Mouse (Mus musculus): ENCODE measurements around the gene Sh3bp4. TPM values are rescaled to one million over a fixed set of nuclear protein-coding genes. Genes with fewer than 3 reads are reported as not detected.
A peak's percentile ranks its signal among the peaks of the same experiment; 100 is the strongest.

Gene Sh3bp4
- polyA plus RNA-seq, 1 experiment from 2014 or later: 27.8 TPM

- no peaks in the 10 kb centered on the region for H3K4me1 ChIP-seq (replicated peaks; ENCODE audit: control insufficient read depth, insufficient read depth, low read length)
- no peak overlapping the region for H3K4me2 ChIP-seq (ENCODE audit: low read depth, low read length)
- no peak overlapping the region for H3K9ac ChIP-seq (ENCODE audit: low read length)
- H3K9me3 ChIP-seq (ENCODE audit: control insufficient read depth, low read length): no peaks in the 10 kb centered on the region
- H3K27me3 ChIP-seq (ENCODE audit: control insufficient read depth, insufficient read depth, low read depth, low read length): no peaks in the 10 kb centered on the region
- WGBS: 46% methylated on average over 2 of the region's 2 CpGs
- no peak overlapping the region for H3K4me3 ChIP-seq (ENCODE audit: low read length)
- H3K36me3 ChIP-seq (ENCODE audit: control insufficient read depth, insufficient read depth, low read length): no peaks in the 10 kb centered on the region
- H3K27ac ChIP-seq (ENCODE audit: low read length): no peak overlapping the region
- ATAC-seq (ENCODE audit: low read depth): no peak
Measured at GRCm38 (mm10) chr1:89039836-89040235, 30.4 kb upstream of the Sh3bp4 start.

DNA sequence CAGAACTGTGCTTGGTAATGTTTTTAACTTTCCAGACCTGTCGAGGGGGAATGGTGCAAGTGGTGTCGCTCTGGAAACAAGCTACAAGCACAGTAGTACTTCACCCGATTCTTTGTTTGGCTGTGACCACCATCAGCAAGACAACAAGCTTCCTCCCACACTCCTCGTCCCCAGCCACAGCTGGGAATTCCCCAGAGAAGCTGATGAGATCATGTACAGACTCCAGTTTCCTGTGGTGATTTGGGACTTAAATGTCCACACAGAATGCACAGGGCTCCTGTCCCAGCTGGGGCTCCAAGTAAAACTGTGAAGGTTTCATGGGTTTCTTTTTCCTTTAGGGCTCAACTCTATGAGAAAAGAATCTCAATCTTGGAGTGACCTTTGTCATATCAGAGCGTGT is 28.9 kb upstream of the Sh3bp4 start:
- Histone ChIP-seq H3K27ac (ENCODE audit: low read length) (peak overlapping the region; percentile 10; the same call in 1 of the 2 replicates), H3K36me3 (ENCODE audit: control insufficient read depth, insufficient read depth, low read length) (no peaks in the 10 kb centered on the region), H3K9me3 (ENCODE audit: control insufficient read depth, low read length) (no peaks in the 10 kb centered on the region), H3K4me1 (replicated peaks; ENCODE audit: control insufficient read depth, insufficient read depth, low read length) (no peaks in the 10 kb centered on the region), H3K9ac (ENCODE audit: low read length) (no peak overlapping the region), H3K27me3 (ENCODE audit: control insufficient read depth, insufficient read depth, low read depth, low read length) (no peaks in the 10 kb centered on the region), H3K4me2 (ENCODE audit: low read depth, low read length) (no peak overlapping the region), H3K4me3 (ENCODE audit: low read length) (no peak overlapping the region)
- 46% methylated on average over 5 of the region's 5 CpGs for WGBS
- peak; percentile 60; the same call in 1 of the 2 replicates for ATAC-seq (ENCODE audit: low read depth)

DNA sequence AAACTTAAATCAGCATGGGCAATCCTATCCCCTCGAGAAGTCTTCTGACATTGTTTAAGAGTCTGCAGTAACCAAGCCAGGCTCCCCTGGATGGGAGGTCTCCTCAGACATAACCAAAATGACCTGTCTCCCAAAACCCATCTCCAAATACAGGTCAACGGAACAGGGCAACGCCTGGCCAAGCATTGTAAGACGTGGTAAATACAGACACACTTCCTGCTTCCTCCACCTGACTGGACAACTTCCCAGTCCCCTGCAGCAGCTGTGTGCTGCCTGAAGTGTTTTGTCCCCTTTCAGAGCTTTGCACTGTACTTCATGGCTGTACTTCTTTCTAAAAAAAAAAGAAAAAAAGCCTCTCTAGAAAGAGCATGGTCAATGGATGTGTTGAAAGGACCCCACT is 28.1 kb upstream of the Sh3bp4 start:
- Histone ChIP-seq H3K9me3 (ENCODE audit: control insufficient read depth, low read length) (no peaks in the 10 kb centered on the region), H3K9ac (ENCODE audit: low read length) (no peak overlapping the region), H3K4me3 (ENCODE audit: low read length) (no peak overlapping the region), H3K4me1 (replicated peaks; ENCODE audit: control insufficient read depth, insufficient read depth, low read length) (no peaks in the 10 kb centered on the region), H3K4me2 (ENCODE audit: low read depth, low read length) (no peak overlapping the region), H3K36me3 (ENCODE audit: control insufficient read depth, insufficient read depth, low read length) (no peaks in the 10 kb centered on the region), H3K27me3 (ENCODE audit: control insufficient read depth, insufficient read depth, low read depth, low read length) (no peaks in the 10 kb centered on the region), H3K27ac (ENCODE audit: low read length) (peak overlapping the region; percentile 19; the same call in 1 of the 2 replicates)
- ATAC-seq (ENCODE audit: low read depth): no peak
- 65% methylated on average over 4 of the region's 4 CpGs for WGBS

GRCm38 (mm10) chr1:89042956-89043355 is 27.3 kb upstream of the Sh3bp4 start:
- no peaks in the 10 kb centered on the region for H3K4me1 ChIP-seq (replicated peaks; ENCODE audit: control insufficient read depth, insufficient read depth, low read length)
- H3K27me3 ChIP-seq (ENCODE audit: control insufficient read depth, insufficient read depth, low read depth, low read length): no peaks in the 10 kb centered on the region
- no peak overlapping the region for H3K4me2 ChIP-seq (ENCODE audit: low read depth, low read length)
- ATAC-seq (ENCODE audit: low read depth): no peak
- H3K9ac ChIP-seq (ENCODE audit: low read length): no peak overlapping the region
- no peaks in the 10 kb centered on the region for H3K9me3 ChIP-seq (ENCODE audit: control insufficient read depth, low read length)
- H3K4me3 ChIP-seq (ENCODE audit: low read length): no peak overlapping the region
- H3K27ac ChIP-seq (ENCODE audit: low read length): peak overlapping the region; percentile 19; the same call in 1 of the 2 replicates
- no peaks in the 10 kb centered on the region for H3K36me3 ChIP-seq (ENCODE audit: control insufficient read depth, insufficient read depth, low read length)
- WGBS: 75% methylated on average over 10 of the region's 10 CpGs

DNA sequence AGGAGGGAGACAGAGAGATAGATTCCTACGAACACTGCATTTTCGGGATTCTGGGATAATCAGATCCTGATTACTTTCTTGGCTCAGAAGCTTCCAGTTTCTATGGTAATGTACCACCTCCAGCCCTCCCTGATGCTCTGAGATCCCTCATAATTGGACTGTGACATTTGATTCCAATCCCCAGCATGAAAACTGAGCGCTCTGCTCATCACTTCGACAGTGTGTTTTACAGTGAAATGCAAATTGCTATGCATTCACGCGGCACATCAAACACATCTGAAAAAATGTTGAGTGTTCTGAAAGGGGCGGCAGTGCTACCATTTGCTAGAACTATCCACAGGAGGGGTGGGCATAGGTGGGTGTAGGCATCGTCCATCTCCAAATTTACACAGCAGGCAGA is 24.8 kb upstream of the Sh3bp4 start:
- no peaks in the 10 kb centered on the region for H3K27me3 ChIP-seq (ENCODE audit: control insufficient read depth, insufficient read depth, low read depth, low read length)
- no peaks in the 10 kb centered on the region for H3K4me1 ChIP-seq (replicated peaks; ENCODE audit: control insufficient read depth, insufficient read depth, low read length)

GRCm38 (mm10) chr1:89049506-89049905 is 20.7 kb upstream of the Sh3bp4 start:
- Histone ChIP-seq H3K9me3 (ENCODE audit: control insufficient read depth, low read length) (no peaks in the 10 kb centered on the region), H3K4me1 (replicated peaks; ENCODE audit: control insufficient read depth, insufficient read depth, low read length) (no peaks in the 10 kb centered on the region), H3K4me3 (ENCODE audit: low read length) (no peak overlapping the region), H3K27me3 (ENCODE audit: control insufficient read depth, insufficient read depth, low read depth, low read length) (no peaks in the 10 kb centered on the region), H3K4me2 (ENCODE audit: low read depth, low read length) (no peak overlapping the region), H3K27ac (ENCODE audit: low read length) (no peak overlapping the region), H3K9ac (ENCODE audit: low read length) (no peak overlapping the region), H3K36me3 (ENCODE audit: control insufficient read depth, insufficient read depth, low read length) (no peaks in the 10 kb centered on the region)
- 83% methylated on average over 4 of the region's 4 CpGs for WGBS
- no peak for ATAC-seq (ENCODE audit: low read depth)

More for the DNA sequence above, 24.8 kb upstream of the Sh3bp4 start:
- 86% methylated on average over 8 of the region's 8 CpGs for whole genome bisulfite sequencing
- Histone ChIP-seq H3K4me3 (ENCODE audit: low read length) (no peak overlapping the region), H3K36me3 (ENCODE audit: control insufficient read depth, insufficient read depth, low read length) (no peaks in the 10 kb centered on the region), H3K4me2 (ENCODE audit: low read depth, low read length) (no peak overlapping the region), H3K9me3 (ENCODE audit: control insufficient read depth, low read length) (no peaks in the 10 kb centered on the region), H3K9ac (ENCODE audit: low read length) (no peak overlapping the region), H3K27ac (ENCODE audit: low read length) (no peak overlapping the region)
- ATAC-seq (ENCODE audit: low read depth): no peak

DNA sequence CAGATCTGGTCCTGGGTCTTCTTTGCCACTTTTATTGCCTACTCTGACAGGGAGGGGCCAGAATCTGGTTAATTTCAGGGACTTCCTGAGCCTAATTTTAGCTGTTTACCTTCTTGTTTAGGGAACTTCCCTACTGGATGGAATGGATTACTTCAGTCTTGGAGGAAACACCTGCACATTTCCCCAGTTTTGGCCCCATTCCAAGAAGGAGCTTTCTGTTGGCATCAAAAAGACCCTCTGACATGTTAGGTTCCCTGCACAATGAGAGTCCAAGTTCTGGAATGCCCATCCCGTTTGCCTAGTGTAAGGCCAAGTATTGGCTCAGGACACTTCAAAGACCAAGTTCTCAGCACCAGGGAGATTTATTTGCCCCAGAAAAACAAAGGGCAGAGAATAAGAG is 14.0 kb upstream of the Sh3bp4 start:
- peaks cover 2% of the 10 kb centered on the region; the same call in 1 of the 2 replicates for H3K9me3 ChIP-seq (ENCODE audit: control insufficient read depth, low read length)
- 30% methylated on average over 1 of the region's 1 CpGs for WGBS
- no peak overlapping the region for H3K4me2 ChIP-seq (ENCODE audit: low read depth, low read length)
- H3K4me3 ChIP-seq (ENCODE audit: low read length): no peak overlapping the region
- H3K4me1 ChIP-seq (replicated peaks; ENCODE audit: control insufficient read depth, insufficient read depth, low read length): no peaks in the 10 kb centered on the region
- no peak for ATAC-seq (ENCODE audit: low read depth)
- no peak overlapping the region for H3K9ac ChIP-seq (ENCODE audit: low read length)
- no peak overlapping the region for H3K27ac ChIP-seq (ENCODE audit: low read length)
- H3K27me3 ChIP-seq (ENCODE audit: control insufficient read depth, insufficient read depth, low read depth, low read length): no peaks in the 10 kb centered on the region
- H3K36me3 ChIP-seq (ENCODE audit: control insufficient read depth, insufficient read depth, low read length): no peaks in the 10 kb centered on the region

GRCm38 (mm10) chr1:89057430-89057829 is 12.8 kb upstream of the Sh3bp4 start:
- Histone ChIP-seq H3K27ac (ENCODE audit: low read length) (no peak overlapping the region; the same call in 1 of the 2 replicates), H3K4me1 (replicated peaks; ENCODE audit: control insufficient read depth, insufficient read depth, low read length) (no peaks in the 10 kb centered on the region), H3K9ac (ENCODE audit: low read length) (no peak overlapping the region), H3K9me3 (ENCODE audit: control insufficient read depth, low read length) (peaks cover 5% of the 10 kb centered on the region; the same call in 1 of the 2 replicates), H3K4me3 (ENCODE audit: low read length) (no peak overlapping the region), H3K4me2 (ENCODE audit: low read depth, low read length) (no peak overlapping the region), H3K36me3 (ENCODE audit: control insufficient read depth, insufficient read depth, low read length) (no peaks in the 10 kb centered on the region), H3K27me3 (ENCODE audit: control insufficient read depth, insufficient read depth, low read depth, low read length) (no peaks in the 10 kb centered on the region)
- 45% methylated on average over 3 of the region's 3 CpGs for WGBS
- peak; percentile 34; the same call in 1 of the 2 replicates for ATAC-seq (ENCODE audit: low read depth)

DNA sequence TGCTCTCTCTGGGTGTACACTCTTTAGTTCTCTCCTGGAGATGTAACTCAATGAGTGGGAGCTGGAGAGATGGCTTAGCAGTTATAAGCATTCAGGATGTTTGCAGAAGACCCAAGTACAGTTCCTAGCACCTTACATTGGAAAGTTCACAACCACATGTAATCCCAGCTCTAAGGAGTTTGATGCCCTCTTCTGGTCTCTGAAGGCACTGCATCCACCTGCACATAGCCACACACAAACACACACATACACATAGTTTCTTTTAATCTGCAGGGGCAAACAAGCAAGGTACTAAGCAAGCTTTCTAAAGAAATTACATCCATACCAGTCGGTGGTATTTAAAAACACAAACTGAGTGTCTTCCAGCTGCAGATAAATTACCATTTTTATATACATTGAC is 12.2 kb upstream of the Sh3bp4 start:
- WGBS: 89% methylated on average over 1 of the region's 1 CpGs
- Histone ChIP-seq H3K4me1 (replicated peaks; ENCODE audit: control insufficient read depth, insufficient read depth, low read length) (no peaks in the 10 kb centered on the region), H3K27me3 (ENCODE audit: control insufficient read depth, insufficient read depth, low read depth, low read length) (no peaks in the 10 kb centered on the region), H3K9ac (ENCODE audit: low read length) (no peak overlapping the region), H3K27ac (ENCODE audit: low read length) (no peak overlapping the region; the same call in 1 of the 2 replicates), H3K36me3 (ENCODE audit: control insufficient read depth, insufficient read depth, low read length) (no peaks in the 10 kb centered on the region), H3K4me3 (ENCODE audit: low read length) (no peak overlapping the region), H3K9me3 (ENCODE audit: control insufficient read depth, low read length) (peaks cover 5% of the 10 kb centered on the region; the same call in 1 of the 2 replicates), H3K4me2 (ENCODE audit: low read depth, low read length) (no peak overlapping the region)
- no peak for ATAC-seq (ENCODE audit: low read depth)

- no peak overlapping the region for H3K27ac ChIP-seq (ENCODE audit: low read length)
- no peak overlapping the region for H3K4me3 ChIP-seq (ENCODE audit: low read length)
- 56% methylated on average over 4 of the region's 4 CpGs for WGBS
- ATAC-seq (ENCODE audit: low read depth): peak; percentile 31; the same call in 1 of the 2 replicates
- no peaks in the 10 kb centered on the region for H3K36me3 ChIP-seq (ENCODE audit: control insufficient read depth, insufficient read depth, low read length)
- H3K4me2 ChIP-seq (ENCODE audit: low read depth, low read length): no peak overlapping the region
- peaks cover 5% of the 10 kb centered on the region; the same call in 1 of the 2 replicates for H3K9me3 ChIP-seq (ENCODE audit: control insufficient read depth, low read length)
- no peak overlapping the region for H3K9ac ChIP-seq (ENCODE audit: low read length)
- H3K27me3 ChIP-seq (ENCODE audit: control insufficient read depth, insufficient read depth, low read depth, low read length): no peaks in the 10 kb centered on the region
- H3K4me1 ChIP-seq (replicated peaks; ENCODE audit: control insufficient read depth, insufficient read depth, low read length): no peaks in the 10 kb centered on the region
Measured at GRCm38 (mm10) chr1:89062977-89063376, 7.2 kb upstream of the Sh3bp4 start.
